19 mouse cellular contexts compared by ENCODE assay signal in genomic region chr3:131348579-131348950, GRCm38 (mm10). TPM values are rescaled to one million over a fixed set of nuclear protein-coding genes. Genes with fewer than 3 reads are reported as not detected.
DNase-seq lines count a peak whose midpoint lies in the region; ATAC-seq and TF ChIP-seq lines count a peak whose summit lies in the region.
"Had no signal": no experiment of that assay in that cellular context is flagged by ENCODE, and none has a peak within 500 bp of the region (broad histone marks: within the 10 kb centered on the region; RNA-seq: fewer than 3 reads in every experiment).

No protein-coding gene starts in this region.

- H3K4me1 ChIP-seq in intestine, postnatal 0 days (replicated peaks; ENCODE audit: control insufficient read depth, insufficient read depth, low read length) = peaks cover 2% of the 10 kb centered on the region; the same call in 1 of the 2 replicates
- no peaks in the 10 kb centered on the region for H3K4me1 ChIP-seq in stomach, embryonic 14.5 days (ENCODE audit: control insufficient read depth, insufficient read depth, low read length)
- no peaks in the 10 kb centered on the region for H3K4me1 ChIP-seq in hindbrain, embryonic 14.5 days (replicated peaks; ENCODE audit: control insufficient read depth, insufficient read depth, low read length)
- H3K4me1 ChIP-seq: forebrain, embryonic 10.5 days; forebrain, embryonic 15.5 days; heart, embryonic 15.5 days; hindbrain, embryonic 13.5 days had no signal

- peak overlapping the region; percentile 89 for H3K27ac ChIP-seq in intestine, postnatal 0 days (ENCODE audit: low read depth, low read length)
- H3K27ac ChIP-seq in stomach, embryonic 14.5 days (ENCODE audit: low read length) = 0 out of 2 replicates have a peak overlapping the region, but pooled peaks have one; percentile 10
- H3K27ac ChIP-seq in hindbrain, embryonic 14.5 days = no peak overlapping the region
- H3K27ac ChIP-seq: embryonic facial prominence, embryonic 10.5 days; forebrain, embryonic 10.5 days; forebrain, embryonic 15.5 days; heart, adult 2 months; heart, embryonic 15.5 days; hindbrain, embryonic 13.5 days had no signal

- peak overlapping the region; percentile 43 for H3K4me2 ChIP-seq in intestine, postnatal 0 days (replicated peaks; ENCODE audit: low read depth)
- no peak overlapping the region for H3K4me2 ChIP-seq in stomach, embryonic 14.5 days (replicated peaks; ENCODE audit: low read depth, low read length)
- no peak overlapping the region for H3K4me2 ChIP-seq in hindbrain, embryonic 14.5 days (replicated peaks)
- H3K4me2 ChIP-seq: forebrain, embryonic 15.5 days; heart, embryonic 11.5 days; heart, embryonic 15.5 days; hindbrain, embryonic 13.5 days had no signal

- ATAC-seq in granulocyte monocyte progenitor cell, adult 5-6 weeks (replicated peaks; ENCODE audit: poor library complexity, severe bottlenecking) = peak; percentile 50
- ATAC-seq in intestine, postnatal 0 days = peak; percentile 44
- no peak; the same call in 1 of the 2 replicates for ATAC-seq in stomach, embryonic 14.5 days (ENCODE audit: insufficient number of reproducible peaks, insufficient read depth, low FRiP score, low read depth)
- no peak for ATAC-seq in hindbrain, embryonic 14.5 days (ENCODE audit: low FRiP score)
- ATAC-seq: activated CD4-positive, CD25-positive, alpha-beta regulatory T cell, adult 4 months; forebrain, embryonic 15.5 days had no signal

- no peak overlapping the region for H3K4me3 ChIP-seq in intestine, postnatal 0 days (ENCODE audit: low read depth, low read length)
- H3K4me3 ChIP-seq in stomach, embryonic 14.5 days (ENCODE audit: low read depth, low read length) = no peak overlapping the region
- H3K4me3 ChIP-seq in hindbrain, embryonic 14.5 days (replicated peaks; ENCODE audit: low read length) = no peak overlapping the region
- H3K4me3 ChIP-seq: embryonic facial prominence, embryonic 10.5 days; forebrain, embryonic 10.5 days; forebrain, embryonic 15.5 days; heart, adult 2 months; heart, embryonic 15.5 days; hindbrain, embryonic 13.5 days had no signal

- no peak for TF ChIP-seq CTCF in intestine, postnatal 0 days (IDR thresholded peaks at IDR 0.05; ENCODE audit: low read depth)

- H3K9me3 ChIP-seq in intestine, postnatal 0 days (ENCODE audit: control insufficient read depth) = no peaks in the 10 kb centered on the region
- H3K9me3 ChIP-seq in stomach, embryonic 14.5 days (ENCODE audit: control insufficient read depth, low read depth, low read length) = no peaks in the 10 kb centered on the region
- no peaks in the 10 kb centered on the region for H3K9me3 ChIP-seq in hindbrain, embryonic 14.5 days (ENCODE audit: control insufficient read depth, low read length)
- H3K9me3 ChIP-seq: embryonic facial prominence, embryonic 10.5 days; forebrain, embryonic 10.5 days; forebrain, embryonic 15.5 days; heart, embryonic 15.5 days; hindbrain, embryonic 13.5 days had no signal

- no peak overlapping the region for H3K9ac ChIP-seq in intestine, postnatal 0 days (ENCODE audit: low read depth, low read length)
- no peak overlapping the region for H3K9ac ChIP-seq in stomach, embryonic 14.5 days (replicated peaks; ENCODE audit: low read depth, low read length)
- H3K9ac ChIP-seq in hindbrain, embryonic 14.5 days = no peak overlapping the region
- H3K9ac ChIP-seq: forebrain, embryonic 15.5 days; heart, embryonic 15.5 days; hindbrain, embryonic 13.5 days had no signal

- H3K27me3 ChIP-seq in intestine, postnatal 0 days (replicated peaks; ENCODE audit: control insufficient read depth, insufficient read depth, low read length) = no peaks in the 10 kb centered on the region
- H3K27me3 ChIP-seq in stomach, embryonic 14.5 days (ENCODE audit: control insufficient read depth, insufficient read depth, low read length) = no peaks in the 10 kb centered on the region
- no peaks in the 10 kb centered on the region for H3K27me3 ChIP-seq in hindbrain, embryonic 14.5 days (ENCODE audit: control insufficient read depth, insufficient read depth, low read length)
- H3K27me3 ChIP-seq: CH12.LX; forebrain, embryonic 15.5 days; heart, embryonic 15.5 days; hindbrain, embryonic 13.5 days; Patski had no signal

- DNase-seq in layer of hippocampus, adult 9-11 months = no peak
- no peak for DNase-seq in hindbrain, embryonic 14.5 days (ENCODE audit: low spot score)
- no peak for DNase-seq in kidney, postnatal 10 days
- no peak for DNase-seq in gastrocnemius, postnatal 36 days
- DNase-seq: cerebellum, adult 2 months; heart, adult 2 months; heart, postnatal 14 days had no signal

- WGBS in intestine, postnatal 0 days = 40% methylated on average over 3 of the region's 3 CpGs
- 54% methylated on average over 3 of the region's 3 CpGs for WGBS in stomach, embryonic 14.5 days
- 86% methylated on average over 3 of the region's 3 CpGs for WGBS in hindbrain, embryonic 14.5 days

- no peaks in the 10 kb centered on the region for H3K36me3 ChIP-seq in intestine, postnatal 0 days (ENCODE audit: control insufficient read depth, insufficient read depth)
- H3K36me3 ChIP-seq in stomach, embryonic 14.5 days (ENCODE audit: control insufficient read depth, insufficient read depth, low read length) = no peaks in the 10 kb centered on the region
- H3K36me3 ChIP-seq in hindbrain, embryonic 14.5 days (replicated peaks; ENCODE audit: control insufficient read depth, insufficient read depth) = no peaks in the 10 kb centered on the region
- H3K36me3 ChIP-seq: embryonic facial prominence, embryonic 10.5 days; forebrain, embryonic 10.5 days; forebrain, embryonic 15.5 days; heart, embryonic 15.5 days; hindbrain, embryonic 13.5 days had no signal

- intact Hi-C loops in gastrocnemius, postnatal 36 days (cut with DNase I) = loop anchor here (5.0 kb wide), 2 partner anchors 144 to 159 kb away; partner anchors contain the start of gene Sgms2

RNA-seq across cellular contexts. Expression of gene Cyp2u1, which starts 45.5 kb away (rescaled TPM):
- 0.06 TPM in 1 of 2 replicates, not detected in the other for total RNA-seq in granulocyte monocyte progenitor cell, adult 5-6 weeks (2014; fragmentation: Nextera tagmentation)
- 0.15 and 0.78 TPM in 2 replicates for total RNA-seq in granulocyte monocyte progenitor cell, adult 5-6 weeks (2017)
- 17.1 and 24.2 TPM in 2 replicates for polyA plus RNA-seq in intestine, postnatal 0 days (2015; fragmentation: Nextera tagmentation; extraction: Ambion mirVana)
- 2.3 and 3.0 TPM in 2 replicates for polyA plus RNA-seq in stomach, embryonic 14.5 days (2014; fragmentation: Nextera tagmentation; extraction: Ambion mirVana)
- polyA plus RNA-seq in hindbrain, embryonic 14.5 days (2014; fragmentation: Nextera tagmentation; extraction: Ambion mirVana) = 8.6 and 9.6 TPM in 2 replicates
- total RNA-seq in gastrocnemius, postnatal 36 days (2021) = 10 to 100 TPM; 11.1 to 11.6 TPM

Comparison
In these comparisons a context has a peak if more than half of its experiments do, and no peak if none do; other contexts are left out.
1. ATAC-seq: peak in granulocyte monocyte progenitor cell, adult 5-6 weeks (single experiment) and intestine, postnatal 0 days (single experiment); none in stomach, embryonic 14.5 days (single experiment) and hindbrain, embryonic 14.5 days (single experiment).